Mouse (Mus musculus) bone marrow, adult 2 months (tissue): ENCODE measurements around the gene Krt72.

ENCODE experiments used
- CTCF ChIP-seq: fragments of 200-500 bp; IDR thresholded peaks from 2 replicates; pipeline ENCODE4 v1.5.1; 2011; ENCODE audit warnings: low read length, control low read depth; ENCODE audit not compliant: control insufficient read depth, insufficient read depth
- POLR2A ChIP-seq: fragments of 200-500 bp; IDR thresholded peaks from 2 replicates; pipeline ENCODE4 v1.6.1; 2011; ENCODE audit warnings: low read depth, mild to moderate bottlenecking, control low read depth, low read length, borderline replicate concordance; ENCODE audit not compliant: control insufficient read depth

DNA sequence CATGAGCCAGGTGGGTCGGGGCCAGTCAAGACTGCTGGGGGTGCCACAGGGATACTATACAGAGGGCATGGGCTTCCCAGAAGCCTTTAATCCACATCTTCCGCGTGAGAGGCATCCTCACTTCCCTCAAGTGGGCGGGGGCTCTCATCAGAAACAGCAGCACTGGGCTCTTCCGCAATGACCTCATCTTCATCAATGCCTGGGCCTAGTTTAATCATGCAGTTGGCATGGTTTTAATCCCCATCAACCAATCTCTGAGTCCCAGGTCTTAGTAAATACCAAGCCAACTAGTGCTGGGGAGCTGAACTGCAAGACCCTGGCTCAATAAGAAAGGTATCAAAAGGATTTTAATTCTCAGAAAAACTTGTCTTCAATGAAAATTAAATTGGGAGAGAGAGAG lies 43.2 kb upstream of the Krt72 start:
- no peak for TF ChIP-seq POLR2A
- no peak for TF ChIP-seq CTCF
